Mouse (Mus musculus) brown adipose tissue, adult 24 weeks (tissue): ENCODE results near the gene Ak1. TPM values are rescaled to one million over a fixed set of nuclear protein-coding genes. Genes with fewer than 3 reads are reported as not detected.

Experiments
- H3K27ac ChIP-seq: fragments of 200-500 bp; replicated peaks from 2 replicates; pipeline ENCODE4 v1.5.1; 2012; ENCODE audit warnings: low read depth, mild to moderate bottlenecking, low read length
- H3K4me1 ChIP-seq: fragments of 200-500 bp; 2 replicates; pipeline ENCODE4 v1.6.1; 2012; ENCODE audit warnings: low read length, mixed read lengths; ENCODE audit not compliant: control insufficient read depth, insufficient read depth, insufficient read length
- H3K4me3 ChIP-seq: fragments of 200-500 bp; 2 replicates; pipeline ENCODE4 v1.5.1; 2012; ENCODE audit warnings: low read depth, mild to moderate bottlenecking, low read length, moderate library complexity; ENCODE audit not compliant: insufficient read depth
- polyA plus RNA-seq: library from polyadenylated mRNA; stranded (reverse); fragments of >200 nt; gene quantifications from 2 replicates; pipeline ENCODE4 v1.2.4, GENCODE M21; 2012; ENCODE audit not compliant: missing spikeins, insufficient read depth, insufficient read length

The Ak1 gene
- polyA plus RNA-seq, 1 experiment: 87.5 TPM

- Histone ChIP-seq H3K4me1 (no peaks in the 10 kb centered on the region; the same call in 1 of the 2 replicates), H3K27ac (no peak overlapping the region), H3K4me3 (no peak overlapping the region)
These were observed 50.5 kb downstream of the Ak1 start for GRCm38 (mm10) chr2:32671907-32672595.

DNA sequence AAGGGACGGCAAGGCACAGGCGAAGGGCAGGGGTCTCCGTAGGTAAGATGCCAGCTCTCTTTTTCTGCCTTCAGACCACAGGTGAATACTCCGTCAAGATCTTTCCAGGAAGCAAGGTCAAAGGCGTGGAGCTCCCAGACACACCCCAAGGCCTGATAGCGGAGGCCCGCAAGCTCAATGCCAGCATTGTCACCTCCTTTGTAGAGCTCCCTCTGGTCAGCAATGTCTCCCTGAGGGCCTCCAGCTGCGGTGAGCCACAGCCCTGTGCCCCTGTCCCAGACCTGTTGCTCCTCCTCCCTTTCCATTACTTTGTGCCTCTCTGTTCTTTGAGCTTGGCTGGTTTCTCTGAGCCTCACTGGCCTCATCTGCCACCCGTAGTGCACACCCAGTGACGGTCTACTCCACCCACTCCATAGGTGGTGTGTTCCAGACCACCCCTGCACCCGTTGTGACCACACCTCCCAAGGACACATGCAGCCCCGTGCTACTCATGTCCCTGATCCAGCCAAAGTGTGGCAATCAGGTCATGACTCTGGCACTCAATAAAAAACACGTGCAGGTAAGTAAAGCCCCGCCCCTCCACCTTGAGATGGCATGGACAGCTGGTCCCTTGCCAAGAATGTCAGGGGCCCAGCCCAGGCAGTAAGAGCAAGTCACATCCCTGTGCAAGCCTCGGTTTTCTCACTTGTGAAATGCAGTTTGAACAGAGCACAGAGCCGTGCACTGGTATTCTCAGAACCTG, 51.8 kb downstream of the Ak1 start:
- no peak overlapping the region for H3K4me3 ChIP-seq
- H3K27ac ChIP-seq: no peak overlapping the region
- H3K4me1 ChIP-seq: no peaks in the 10 kb centered on the region

DNA sequence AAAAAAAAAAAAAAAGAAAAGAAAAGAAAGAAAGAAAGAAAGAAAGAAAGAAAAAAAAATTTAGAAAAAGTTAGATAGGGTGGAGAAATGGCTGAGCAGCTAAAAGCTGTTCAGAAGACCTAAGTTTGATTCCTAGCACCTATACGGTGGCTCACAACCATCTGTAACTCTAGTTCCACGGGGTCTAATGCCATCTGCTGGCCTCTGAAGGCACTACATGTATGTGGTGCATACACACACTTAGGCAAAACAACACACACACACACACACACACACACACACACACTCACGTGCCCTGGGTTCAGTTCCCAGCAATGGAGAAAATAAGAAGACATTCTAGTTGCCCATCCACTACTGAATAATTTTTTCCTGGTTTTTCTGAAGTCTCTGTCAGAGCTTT, 55.3 kb downstream of the Ak1 start:
- H3K27ac ChIP-seq: no peak overlapping the region
- no peak overlapping the region for H3K4me3 ChIP-seq
- H3K4me1 ChIP-seq: no peaks in the 10 kb centered on the region

- Histone ChIP-seq H3K4me1 (no peaks in the 10 kb centered on the region), H3K27ac (0 out of 2 replicates have a peak overlapping the region, but pooled peaks have one; percentile 0), H3K4me3 (no peak overlapping the region)
These were observed 56.1 kb downstream of the Ak1 start for GRCm38 (mm10) chr2:32677683-32678082.

DNA sequence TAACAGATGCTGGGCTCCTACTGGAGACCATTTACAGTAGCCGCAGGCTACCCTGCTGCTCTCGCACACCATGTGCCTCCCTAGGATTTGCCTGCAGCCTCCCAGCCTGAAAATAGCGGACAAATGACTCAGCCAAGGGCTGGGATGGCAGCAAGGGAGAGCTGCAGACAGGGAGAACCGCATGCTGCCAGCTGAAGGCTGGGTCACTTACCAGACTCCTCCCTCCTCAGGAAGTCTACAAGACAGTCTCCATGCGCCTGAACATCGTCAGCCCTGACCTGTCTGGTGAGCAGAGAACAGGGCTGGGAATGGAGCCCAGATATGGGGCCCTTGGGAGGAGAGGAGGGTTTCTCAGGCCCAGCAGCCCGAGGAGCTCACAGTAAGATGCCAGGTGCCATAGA, 58.5 kb downstream of the Ak1 start:
- Histone ChIP-seq H3K4me1 (no peaks in the 10 kb centered on the region), H3K4me3 (no peak overlapping the region), H3K27ac (no peak overlapping the region)

DNA sequence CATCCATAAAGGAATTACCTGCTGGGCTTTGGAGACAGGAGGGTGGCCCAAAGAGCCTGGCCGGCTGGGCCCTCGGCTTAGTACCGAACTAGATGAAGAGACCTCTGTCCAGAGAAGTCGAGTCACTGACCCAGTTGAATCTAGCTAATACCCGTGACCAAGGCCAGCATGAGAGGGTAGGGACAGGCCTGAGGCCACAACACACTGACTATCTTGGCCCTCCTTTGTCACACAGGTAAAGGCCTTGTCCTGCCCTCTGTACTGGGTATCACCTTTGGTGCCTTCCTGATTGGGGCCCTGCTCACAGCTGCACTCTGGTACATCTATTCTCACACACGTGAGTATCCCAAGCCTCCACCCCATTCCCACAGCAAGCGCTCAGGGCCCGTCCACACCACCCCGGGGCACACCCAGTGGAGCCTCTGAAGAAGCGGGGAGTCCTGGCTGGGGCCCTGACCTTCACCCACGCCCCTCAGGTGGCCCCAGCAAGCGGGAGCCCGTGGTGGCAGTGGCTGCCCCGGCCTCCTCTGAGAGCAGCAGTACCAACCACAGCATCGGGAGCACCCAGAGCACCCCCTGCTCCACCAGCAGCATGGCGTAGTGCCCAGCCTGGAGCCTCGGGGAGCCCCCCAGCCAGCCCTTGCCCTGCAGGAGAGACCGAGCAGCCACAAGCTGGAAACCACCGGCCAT, 59.5 kb downstream of the Ak1 start:
- Histone ChIP-seq H3K4me3 (no peak overlapping the region), H3K27ac (no peak overlapping the region), H3K4me1 (no peaks in the 10 kb centered on the region)

GRCm38 (mm10) chr2:32681754-32682153, 60.2 kb downstream of the Ak1 start:
- H3K4me1 ChIP-seq: no peaks in the 10 kb centered on the region
- no peak overlapping the region for H3K4me3 ChIP-seq
- no peak overlapping the region for H3K27ac ChIP-seq

GRCm38 (mm10) chr2:32682721-32683417, 61.3 kb downstream of the Ak1 start:
- H3K4me1 ChIP-seq: no peaks in the 10 kb centered on the region
- no peak overlapping the region for H3K27ac ChIP-seq
- no peak overlapping the region for H3K4me3 ChIP-seq

DNA sequence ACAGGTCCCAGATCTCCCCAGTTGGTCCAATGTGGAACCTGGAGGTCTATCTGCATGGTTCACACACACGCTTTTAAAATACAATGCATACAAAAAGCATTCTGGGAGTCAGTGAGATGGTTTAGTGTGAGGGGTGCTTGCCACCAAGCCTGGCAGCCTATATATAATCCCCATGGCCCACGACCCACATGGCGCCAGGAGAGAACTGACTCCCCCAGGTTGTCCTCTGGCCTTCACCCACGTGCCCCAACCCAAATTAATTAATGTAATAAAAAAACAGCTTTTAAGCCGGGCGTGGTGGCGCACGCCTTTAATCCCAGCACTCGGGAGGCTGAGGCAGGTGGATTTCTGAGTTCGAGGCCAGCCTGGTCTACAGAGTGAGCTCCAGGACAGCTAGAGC, 62.1 kb downstream of the Ak1 start:
- H3K4me3 ChIP-seq: no peak overlapping the region
- no peak overlapping the region for H3K27ac ChIP-seq
- H3K4me1 ChIP-seq: no peaks in the 10 kb centered on the region

Other genes with a start within 250 kb of the Ak1 start
- gene 1110008P14Rik, start 239.8 kb upstream of the Ak1 start, polyA plus RNA-seq: 296 and 402 TPM in 2 replicates
- 2.7 TPM in 1 of 2 replicates, not detected in the other for gene Lcn2, start 233.5 kb upstream of the Ak1 start, polyA plus RNA-seq
- gene Ptges2, start 225.9 kb upstream of the Ak1 start, polyA plus RNA-seq: 87.7 and 101 TPM in 2 replicates
- 1.8 and 2.1 TPM in 2 replicates for gene Naif1, start 171.3 kb upstream of the Ak1 start, polyA plus RNA-seq
- gene Slc25a25, start 170.3 kb upstream of the Ak1 start, polyA plus RNA-seq: 9.2 and 11.0 TPM in 2 replicates
- gene Fam102a, start 86.4 kb upstream of the Ak1 start, polyA plus RNA-seq: 6.3 and 15.4 TPM in 2 replicates
- 31.2 and 37.5 TPM in 2 replicates for gene Dpm2, start 50.9 kb upstream of the Ak1 start, polyA plus RNA-seq
- gene Pip5kl1, start 47.0 kb upstream of the Ak1 start, polyA plus RNA-seq: not detected in 2 replicates
- gene 9430097D07Rik, start 46.1 kb upstream of the Ak1 start, polyA plus RNA-seq: not detected in 2 replicates
- 2.4 and 3.0 TPM in 2 replicates for gene St6galnac4, start 34.7 kb upstream of the Ak1 start, polyA plus RNA-seq
- gene St6galnac6, start 22.0 kb upstream of the Ak1 start, polyA plus RNA-seq: 79.5 and 87.3 TPM in 2 replicates
- gene Eng, start 24.8 kb downstream of the Ak1 start, polyA plus RNA-seq: 22.4 and 28.7 TPM in 2 replicates
- gene Fpgs, start 82.4 kb downstream of the Ak1 start, polyA plus RNA-seq: 2.8 and 2.9 TPM in 2 replicates
- 27.3 and 27.6 TPM in 2 replicates for gene Cdk9, start 91.3 kb downstream of the Ak1 start, polyA plus RNA-seq
- 4.4 and 6.3 TPM in 2 replicates for gene Sh2d3c, start 99.3 kb downstream of the Ak1 start, polyA plus RNA-seq
- not detected in 2 replicates for gene 6330409D20Rik, start 119.3 kb downstream of the Ak1 start, polyA plus RNA-seq
- gene Tor2a, start 135.5 kb downstream of the Ak1 start, polyA plus RNA-seq: 16.8 and 17.6 TPM in 2 replicates
- not detected in 2 replicates for gene Ttc16, start 153.9 kb downstream of the Ak1 start, polyA plus RNA-seq
- 1.1 and 3.5 TPM in 2 replicates for gene Ptrh1, start 154.0 kb downstream of the Ak1 start, polyA plus RNA-seq
- gene Cfap157, start 162.7 kb downstream of the Ak1 start, polyA plus RNA-seq: not detected in 2 replicates
- gene Stxbp1, start 225.5 kb downstream of the Ak1 start, polyA plus RNA-seq: 2.8 and 4.0 TPM in 2 replicates